Mouse (Mus musculus) limb, embryonic 10.5 days (tissue): ENCODE measurements around the gene Rit1. TPM values are rescaled to one million over a fixed set of nuclear protein-coding genes. Genes with fewer than 3 reads are reported as not detected.
"Not testable (repeated sequence)": the region's sequence is repeated elsewhere in the genome, so short reads cannot be mapped to it uniquely, and the experiment has no call there.

ENCODE experiments used
- DNase-seq: peaks from one replicate; pipeline ENCODE4 v3.0.0-alpha.2; 2017; ENCODE audit warnings: low spot score
- H3K27ac ChIP-seq: fragments of 300-500 bp; sonication (generic); 2 replicates; pipeline ENCODE4 v1.5.1; 2016; ENCODE audit warnings: mild to moderate bottlenecking
- H3K27me3 ChIP-seq: fragments of 300-500 bp; sonication (generic); 2 replicates; pipeline ENCODE4 v1.6.1; 2016; ENCODE audit warnings: low read depth, mild to moderate bottlenecking; ENCODE audit not compliant: poor library complexity, severe bottlenecking
- H3K36me3 ChIP-seq: fragments of 300-500 bp; sonication (generic); 2 replicates; pipeline ENCODE4 v1.6.1; 2016; ENCODE audit warnings: mild to moderate bottlenecking, moderate library complexity
- H3K4me1 ChIP-seq: fragments of 300-500 bp; sonication (generic); 2 replicates; pipeline ENCODE4 v1.6.1; 2016
- H3K4me3 ChIP-seq: fragments of 300-500 bp; sonication (generic); 2 replicates; pipeline ENCODE4 v1.5.1; 2016; ENCODE audit warnings: mild to moderate bottlenecking, moderate library complexity
- H3K9me3 ChIP-seq: fragments of 300-500 bp; sonication (generic); replicated peaks from 2 replicates; pipeline ENCODE4 v1.6.1; 2016; ENCODE audit warnings: mild to moderate bottlenecking
- WGBS: fragments of 180-500 bp; shearing (Covaris S2); methylation state at CpG from one replicate; pipeline ENCODE4 v1.1.7; 2016; 5-methylcytosine and 5-hydroxymethylcytosine counted together
- polyA plus RNA-seq: library from polyadenylated mRNA; unstranded; fragments of >200 nt; fragmentation: Nextera tagmentation; extraction: Ambion mirVana; gene quantifications from 2 replicates; pipeline ENCODE4 v1.2.1, GENCODE M21; 2016

Gene Rit1
- polyA plus RNA-seq, 1 experiment from 2014 or later: 28.4 TPM

DNA sequence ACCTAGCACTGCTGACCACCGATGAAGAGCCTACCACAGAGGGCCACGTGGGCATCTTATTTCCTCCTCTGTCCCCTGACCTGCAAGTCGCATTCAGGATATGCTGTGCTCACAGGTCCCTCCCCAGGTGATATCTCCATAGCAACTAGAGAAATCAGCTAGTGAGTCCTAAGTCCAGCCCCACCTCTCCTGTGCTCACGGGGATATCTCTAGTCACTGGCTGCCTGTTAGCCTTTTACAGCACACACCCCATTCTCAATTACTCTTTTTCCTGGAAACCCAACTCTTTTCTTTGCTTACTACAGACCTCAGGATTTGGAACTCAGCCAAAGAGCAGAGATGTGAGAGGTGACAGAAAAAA is 30.2 kb downstream of the Rit1 start:
- Histone ChIP-seq H3K27ac (no peak overlapping the region), H3K4me1 (no peaks in the 10 kb centered on the region), H3K9me3 (peaks cover 9% of the 10 kb centered on the region), H3K36me3 (peaks cover 68% of the 10 kb centered on the region), H3K4me3 (no peak overlapping the region), H3K27me3 (no peaks in the 10 kb centered on the region)
- 93% methylated on average over 4 of the region's 4 CpGs for WGBS
- DNase-seq: no peak

- Histone ChIP-seq H3K36me3 (peaks cover 48% of the 10 kb centered on the region), H3K27ac (no peak overlapping the region), H3K4me3 (no peak overlapping the region), H3K9me3 (no peaks in the 10 kb centered on the region), H3K4me1 (peaks cover 16% of the 10 kb centered on the region), H3K27me3 (no peaks in the 10 kb centered on the region)
- DNase-seq: no peak
- WGBS: 82% methylated on average over 4 of the region's 4 CpGs
These were observed 37.6 kb downstream of the Rit1 start for GRCm38 (mm10) chr3:88754283-88754682.

DNA sequence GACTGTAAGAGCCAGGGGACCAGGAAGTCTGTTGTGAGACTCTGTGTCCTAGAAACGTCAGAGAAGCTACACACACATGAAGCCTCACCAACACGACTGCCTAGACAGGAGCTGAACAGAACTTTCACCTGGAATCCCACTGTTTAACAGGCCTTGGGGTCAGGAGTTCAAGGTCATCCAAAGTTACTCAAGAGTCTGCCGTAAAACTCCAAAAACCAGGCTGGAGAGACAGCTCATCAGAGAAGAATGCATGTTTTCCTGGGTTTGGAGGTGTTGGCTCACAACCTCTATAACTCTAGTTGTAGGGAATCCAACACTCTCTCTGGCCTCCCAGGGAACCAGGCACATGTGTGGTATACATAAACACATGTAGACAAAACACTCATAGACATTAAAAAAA is 38.9 kb downstream of the Rit1 start:
- DNase-seq: no peak
- H3K36me3 ChIP-seq: peaks cover 53% of the 10 kb centered on the region
- H3K4me3 ChIP-seq: no peak overlapping the region
- H3K27ac ChIP-seq: no peak overlapping the region
- peaks cover 16% of the 10 kb centered on the region for H3K4me1 ChIP-seq
- no peaks in the 10 kb centered on the region for H3K9me3 ChIP-seq
- 68% methylated on average over 3 of the region's 3 CpGs for WGBS
- no peaks in the 10 kb centered on the region for H3K27me3 ChIP-seq

GRCm38 (mm10) chr3:88756276-88756675 is 39.6 kb downstream of the Rit1 start:
- 58% methylated on average over 4 of the region's 4 CpGs for WGBS
- no peak for DNase-seq
- no peak overlapping the region for H3K4me3 ChIP-seq
- H3K36me3 ChIP-seq: peaks cover 55% of the 10 kb centered on the region
- H3K27me3 ChIP-seq: no peaks in the 10 kb centered on the region
- no peaks in the 10 kb centered on the region for H3K9me3 ChIP-seq
- H3K4me1 ChIP-seq: peaks cover 16% of the 10 kb centered on the region
- H3K27ac ChIP-seq: no peak overlapping the region

DNA sequence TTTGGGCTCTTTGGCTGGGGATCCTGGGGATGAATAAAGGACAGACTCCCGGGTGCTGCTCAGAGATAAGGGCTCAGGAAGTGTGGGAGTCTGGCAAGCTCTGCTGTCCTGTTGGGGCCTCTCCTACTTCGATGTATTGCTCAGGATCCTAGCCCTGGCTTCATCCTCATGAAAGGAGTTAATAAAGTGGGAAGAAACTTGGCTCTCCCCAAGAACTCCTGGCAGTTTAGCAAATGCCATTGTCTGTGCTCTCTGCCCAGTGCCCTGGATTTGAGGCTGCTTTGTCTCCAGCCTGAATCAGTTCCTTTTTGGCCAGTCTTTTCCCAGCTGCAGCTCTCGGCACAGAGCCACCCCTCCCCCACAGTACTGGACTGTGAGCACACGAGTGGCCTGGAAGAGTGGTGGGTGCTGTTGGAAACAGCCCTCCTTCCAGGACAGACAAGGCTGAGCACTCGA is 41.4 kb downstream of the Rit1 start:
- WGBS: 26% methylated on average over 5 of the region's 5 CpGs
- no peaks in the 10 kb centered on the region for H3K27me3 ChIP-seq
- no peak for DNase-seq
- H3K36me3 ChIP-seq: peaks cover 61% of the 10 kb centered on the region
- H3K9me3 ChIP-seq: no peaks in the 10 kb centered on the region
- no peak overlapping the region for H3K4me3 ChIP-seq
- peak overlapping the region; percentile 71 for H3K27ac ChIP-seq
- H3K4me1 ChIP-seq: peaks cover 16% of the 10 kb centered on the region

- Histone ChIP-seq H3K4me1 (peaks cover 12% of the 10 kb centered on the region), H3K9me3 (no peaks in the 10 kb centered on the region), H3K27ac (no peak overlapping the region), H3K36me3 (peaks cover 52% of the 10 kb centered on the region), H3K27me3 (no peaks in the 10 kb centered on the region), H3K4me3 (no peak overlapping the region)
- no peak for DNase-seq
- WGBS: 92% methylated on average over 19 of the region's 19 CpGs
These were observed 45.0 kb downstream of the Rit1 start for GRCm38 (mm10) chr3:88761619-88762018.

GRCm38 (mm10) chr3:88762401-88762831 is 45.8 kb downstream of the Rit1 start:
- H3K27me3 ChIP-seq: no peaks in the 10 kb centered on the region
- no peaks in the 10 kb centered on the region for H3K9me3 ChIP-seq
- no peak overlapping the region for H3K27ac ChIP-seq
- peaks cover 47% of the 10 kb centered on the region for H3K36me3 ChIP-seq
- H3K4me1 ChIP-seq: peaks cover 12% of the 10 kb centered on the region
- H3K4me3 ChIP-seq: no peak overlapping the region
- no peak for DNase-seq
- WGBS: 75% methylated on average over 6 of the region's 6 CpGs

DNA sequence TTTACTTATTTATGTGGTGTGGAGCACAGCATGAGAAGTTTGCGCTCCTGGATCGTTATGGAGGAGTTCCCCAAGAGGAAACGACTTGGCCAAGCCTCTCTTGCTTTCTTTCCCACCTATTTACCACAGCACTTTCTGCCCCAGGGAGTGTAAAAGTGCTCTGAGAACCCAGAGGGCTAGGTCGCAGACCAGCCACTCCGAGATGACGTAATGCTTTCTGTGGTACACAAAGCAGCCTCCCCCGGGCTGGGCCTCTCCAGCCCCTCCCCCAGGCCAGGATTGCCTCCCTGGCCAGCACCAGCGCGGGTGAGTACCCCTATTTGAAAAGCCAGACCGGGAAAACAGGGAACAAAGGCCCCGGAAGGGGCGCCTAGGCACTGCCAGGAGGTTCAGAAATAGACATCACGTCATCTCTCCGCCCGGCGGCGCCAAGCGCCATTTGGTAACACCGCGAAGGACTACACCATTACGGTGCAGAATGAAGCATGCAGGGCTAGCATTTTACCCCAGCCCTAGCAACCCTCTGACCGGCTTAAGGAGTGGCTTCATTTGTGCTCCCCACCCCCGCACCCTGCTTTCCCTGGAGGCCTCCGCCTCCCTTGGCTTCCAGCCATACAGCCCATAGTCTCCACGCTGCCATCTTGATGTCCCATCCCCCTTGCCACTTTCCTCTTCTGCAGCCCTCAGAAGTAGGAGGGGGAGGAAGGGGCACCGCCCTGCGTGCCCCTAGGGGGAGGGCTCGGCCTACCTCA is 54.7 kb downstream of the Rit1 start:
- peak; percentile 56 for DNase-seq
- Histone ChIP-seq H3K4me3 (peak overlapping the region; percentile 51), H3K27ac (peak overlapping the region; percentile 84)
- H3K27me3 ChIP-seq, H3K36me3 ChIP-seq, H3K4me1 ChIP-seq, H3K9me3 ChIP-seq: not testable (repeated sequence)
- 2% methylated on average over 24 of the region's 28 CpGs for WGBS

GRCm38 (mm10) chr3:88771941-88772280 is 55.3 kb downstream of the Rit1 start:
- DNase-seq, H3K9me3 ChIP-seq, H3K36me3 ChIP-seq, H3K27me3 ChIP-seq, H3K4me1 ChIP-seq: not testable (repeated sequence)
- 8% methylated on average over 3 of the region's 6 CpGs for WGBS
- peak overlapping the region; percentile 51 for H3K4me3 ChIP-seq
- H3K27ac ChIP-seq: peak overlapping the region; percentile 84

GRCm38 (mm10) chr3:88772399-88772798 is 55.8 kb downstream of the Rit1 start:
- peak; percentile 63 for DNase-seq
- WGBS: under 1% methylated on average over 19 of the region's 19 CpGs
- H3K27me3 ChIP-seq, H3K4me1 ChIP-seq, H3K9me3 ChIP-seq, H3K27ac ChIP-seq, H3K36me3 ChIP-seq: not testable (repeated sequence)
- peak overlapping the region; percentile 34 for H3K4me3 ChIP-seq

DNA sequence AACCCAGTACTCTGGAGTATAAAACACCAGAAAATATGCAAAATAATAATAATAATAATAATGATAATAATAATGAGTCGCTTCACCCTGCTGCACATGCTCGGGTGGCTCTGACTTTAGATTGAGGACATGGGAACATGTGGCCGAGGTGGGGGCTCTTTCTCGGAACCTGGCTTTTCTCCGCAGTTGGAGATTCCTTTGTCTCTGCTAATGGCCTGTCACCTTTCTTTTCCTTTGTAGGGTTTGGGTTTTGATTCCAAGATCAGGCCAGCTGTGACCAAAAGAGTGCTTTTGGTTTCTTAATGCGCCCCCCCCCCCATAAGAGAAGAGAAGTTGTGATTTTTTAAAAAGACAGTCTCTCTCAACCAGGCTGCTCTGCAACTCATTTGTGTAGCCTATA is 56.5 kb downstream of the Rit1 start:
- not testable (repeated sequence) for H3K27me3 ChIP-seq, H3K4me3 ChIP-seq, H3K36me3 ChIP-seq, H3K9me3 ChIP-seq, H3K4me1 ChIP-seq, H3K27ac ChIP-seq
- DNase-seq: peak; percentile 6
- WGBS: 72% methylated on average over 6 of the region's 6 CpGs

DNA sequence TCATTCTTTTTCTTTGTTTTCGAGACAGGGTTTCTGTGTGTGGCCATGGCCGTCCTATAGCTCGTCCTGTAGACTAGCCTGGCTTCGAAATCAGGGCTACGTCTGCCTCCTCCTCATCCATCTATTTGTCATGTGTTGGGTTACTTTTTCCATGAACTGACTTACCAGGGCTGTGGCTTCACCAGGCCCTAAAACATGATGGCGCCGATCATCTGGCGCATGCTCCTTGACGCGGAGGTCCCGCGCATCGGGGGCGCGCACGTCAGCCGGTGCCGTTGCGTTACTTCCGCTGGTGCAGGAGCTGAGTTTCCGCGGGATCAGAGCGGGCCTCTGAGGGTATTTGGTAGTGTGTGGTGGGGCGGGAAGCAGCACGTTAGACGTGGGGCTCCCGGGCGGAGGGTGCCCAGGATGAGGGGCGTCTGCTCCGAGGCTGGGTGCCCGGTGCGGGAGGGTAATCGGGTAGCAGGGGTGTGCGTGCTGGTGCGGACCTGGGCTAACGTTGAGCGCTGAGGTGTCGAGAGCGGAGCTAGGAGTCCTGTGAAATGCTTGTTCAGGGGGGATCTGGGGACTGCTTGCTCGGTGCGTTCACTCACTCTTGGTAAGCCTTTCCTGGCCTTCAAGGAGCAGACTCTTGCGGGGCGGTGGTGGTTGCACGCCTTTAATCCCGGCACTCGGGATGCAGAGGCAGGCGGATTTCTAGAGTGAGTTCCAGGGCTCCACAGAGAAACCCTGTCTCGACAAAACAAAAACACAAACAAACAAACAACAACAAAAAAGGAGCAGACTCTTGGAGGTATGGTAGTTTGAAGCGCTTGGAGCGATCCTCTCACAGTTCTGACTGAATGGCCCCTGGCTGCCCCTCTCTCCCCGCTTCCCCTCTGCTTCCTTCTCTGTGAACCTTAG is 58.6 kb downstream of the Rit1 start, which contains the start of gene Syt11:
Syt11 (minus strand) TSS at position 226 of the 903 bp plus-strand sequence.
- Histone ChIP-seq H3K27ac (peak within 1 kb of the TSS; percentile 84), H3K36me3 (peaks cover 14% of the 10 kb centered on the region), H3K4me3 (peak within 1 kb of the TSS; percentile 49)
- not testable (repeated sequence) for H3K4me1 ChIP-seq, H3K27me3 ChIP-seq, H3K9me3 ChIP-seq
- 4% methylated on average over 37 of the region's 51 CpGs for WGBS
- peak; percentile 56 for DNase-seq
